Mouse (Mus musculus) frontal cortex, postnatal 36 days (tissue): ENCODE data around the gene Ece1.
"Not testable (repeated sequence)": the region's sequence is repeated elsewhere in the genome, so short reads cannot be mapped to it uniquely, and the experiment has no call there.

ENCODE experiments used
- DNase-seq, 2 experiments: peaks; one replicate each; pipeline ENCODE4 v3.0.0; 2022; ENCODE audit warnings: low spot score in 2 of 2

The Ece1 gene

DNA sequence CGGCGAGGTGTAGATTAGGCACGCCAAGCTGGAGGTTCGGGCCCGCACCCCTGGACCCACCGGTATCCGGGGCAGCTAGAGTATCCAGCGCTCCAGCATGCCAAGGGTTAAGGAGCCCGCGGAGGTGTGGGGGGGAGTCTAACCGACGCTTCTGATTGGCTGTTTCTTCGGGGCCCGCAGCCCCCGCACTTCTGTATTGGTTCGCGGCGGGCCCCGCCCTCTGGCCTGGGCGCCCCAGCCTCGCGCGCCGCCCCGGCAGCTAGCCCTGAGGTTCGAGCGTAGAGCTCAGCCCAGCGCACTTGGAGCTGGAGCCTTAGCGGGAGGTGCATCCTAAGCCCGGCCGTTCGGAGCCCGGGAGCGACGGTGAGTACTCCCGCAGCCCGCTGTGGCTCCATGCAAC, at the start of gene Ece1:
Gene Ece1 (plus strand): TSS at position 219 of the 400 bp plus-strand sequence.
- peak; percentile 86 to 92 for DNase-seq

DNA sequence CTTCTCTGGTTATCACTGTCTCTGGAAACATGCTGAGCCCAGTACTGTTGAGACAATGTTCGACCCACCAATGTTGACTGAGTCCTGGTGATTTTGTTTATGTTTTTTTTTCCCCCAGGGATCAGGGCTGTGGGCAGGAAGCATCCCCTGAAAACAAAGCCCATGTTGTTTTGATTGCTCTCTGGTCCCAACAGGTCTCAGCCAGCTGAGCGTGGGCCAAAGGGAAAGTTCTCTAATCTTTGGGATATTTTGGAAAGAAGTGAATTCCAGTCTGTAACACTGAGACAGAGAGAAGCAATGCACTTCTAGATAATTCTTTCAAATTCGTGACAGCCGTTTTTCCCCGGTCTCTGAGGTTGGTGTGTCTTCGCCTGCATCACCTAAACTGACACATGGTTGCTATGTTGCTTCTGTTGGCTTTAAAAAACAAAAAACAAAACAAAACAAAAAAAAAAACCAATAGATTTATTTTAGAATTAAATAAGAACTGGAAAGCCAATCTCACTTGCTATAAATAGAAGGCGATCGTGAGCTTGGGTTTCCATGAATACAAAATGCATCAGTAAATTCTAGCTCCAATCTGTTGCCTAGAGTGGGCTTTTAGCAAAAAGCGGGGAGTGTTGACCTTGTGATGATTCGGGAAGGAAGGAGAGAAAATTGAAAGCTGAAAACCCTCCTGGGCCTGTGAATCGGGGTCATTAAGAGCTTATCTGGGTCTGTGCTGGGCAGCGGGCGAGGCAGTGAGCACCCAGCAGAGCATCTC, 48.9 kb upstream of the Ece1 start:
- DNase-seq: peak in 1 of 2 experiments; percentile 28

DNA sequence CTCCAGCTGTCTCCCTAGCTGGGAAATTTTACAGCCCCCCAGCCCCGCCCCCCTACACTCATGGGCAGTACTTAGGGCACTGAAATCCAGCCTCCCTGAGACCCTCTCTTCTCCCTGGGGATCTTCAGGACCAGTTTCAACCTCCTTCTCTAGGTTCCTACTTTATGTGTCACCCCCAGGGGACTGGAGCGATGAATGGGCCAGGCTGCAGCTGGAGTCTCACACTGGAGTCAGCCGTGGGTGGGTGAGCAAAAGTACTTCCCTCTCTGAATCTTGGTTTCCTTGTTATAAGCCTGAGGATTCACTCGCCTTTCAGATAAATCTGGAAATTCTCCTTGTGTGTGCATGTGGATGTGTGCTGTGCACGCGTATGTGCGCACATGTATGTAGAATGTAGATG, 47.9 kb upstream of the Ece1 start:
- no peak for DNase-seq

DNA sequence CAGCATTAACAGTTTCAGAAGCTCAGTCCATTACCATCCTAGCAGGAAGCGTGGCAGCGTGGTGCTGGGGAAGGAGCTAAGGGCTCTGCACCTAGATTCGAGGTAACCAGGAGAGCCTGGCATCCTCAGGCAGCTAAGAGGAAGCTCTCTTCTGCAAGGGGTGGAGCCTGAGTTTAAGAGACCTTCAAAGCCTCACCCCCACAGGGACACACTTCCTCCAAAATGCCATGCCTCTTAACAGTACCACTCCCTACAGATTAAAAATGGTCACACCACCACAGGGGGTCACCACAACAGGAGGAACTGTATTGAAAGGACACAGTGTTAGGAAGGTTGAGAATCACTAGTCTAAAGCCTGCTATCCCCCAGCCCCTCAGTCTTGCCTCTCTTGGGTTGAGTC, 46.6 kb upstream of the Ece1 start:
- DNase-seq: no peak

DNA sequence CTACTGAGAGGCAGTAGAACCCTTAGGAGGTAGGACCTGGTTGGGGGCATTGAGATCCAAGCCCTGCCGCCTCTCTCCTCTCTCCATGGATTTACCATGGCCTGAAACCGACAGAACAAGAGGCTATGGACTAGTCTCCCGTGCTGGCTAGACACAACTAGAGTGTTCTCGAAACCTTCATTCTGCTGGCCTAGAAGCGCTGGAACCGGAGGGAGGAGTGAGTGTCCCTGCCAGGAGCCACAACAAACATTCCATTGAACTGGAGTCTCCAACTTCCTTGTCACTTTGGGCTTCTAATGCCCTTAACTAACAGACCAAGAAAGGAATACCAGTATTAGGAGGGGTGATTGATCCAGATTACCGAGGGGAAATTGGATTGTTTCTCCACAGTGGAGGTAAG, 45.8 kb upstream of the Ece1 start:
- no peak for DNase-seq

DNA sequence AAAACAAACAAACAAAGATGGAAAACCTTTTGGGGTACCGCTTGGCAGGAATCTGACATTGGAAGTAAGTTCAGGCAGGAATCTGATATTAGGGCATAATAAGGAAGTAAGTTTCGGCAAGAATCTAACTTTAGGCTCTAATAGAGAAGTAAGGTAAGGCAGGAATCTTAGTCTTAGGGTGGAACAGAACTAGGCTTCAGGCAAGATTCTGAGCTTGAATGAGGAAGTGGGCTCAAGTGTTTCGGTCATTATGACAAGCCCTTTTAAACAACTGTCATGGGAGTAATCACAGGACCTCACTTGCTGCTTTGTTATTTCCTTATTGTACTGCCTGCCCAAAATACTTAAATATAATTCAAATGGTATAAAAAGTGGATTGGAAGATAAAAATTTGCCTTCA, 43.7 kb upstream of the Ece1 start:
- DNase-seq: no peak

DNA sequence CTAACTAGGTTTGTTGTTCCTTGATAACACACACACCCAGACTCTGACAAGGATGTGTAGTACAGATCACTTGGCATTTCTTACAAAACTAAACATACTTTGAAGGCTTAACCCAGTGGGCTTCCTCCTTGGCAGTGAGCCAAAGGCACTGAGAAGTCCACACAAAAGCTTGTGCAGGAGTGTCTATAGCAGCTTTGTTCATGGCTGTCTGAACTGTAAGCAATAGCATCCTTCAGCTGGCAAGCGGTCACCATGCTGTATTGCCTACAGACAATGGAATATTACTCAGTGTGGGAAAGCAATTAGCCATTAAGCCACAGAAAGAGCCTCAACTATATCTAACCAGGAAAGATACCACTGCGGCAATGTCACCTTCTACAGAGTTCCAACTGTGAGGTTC, 42.5 kb upstream of the Ece1 start:
- DNase-seq: no peak

DNA sequence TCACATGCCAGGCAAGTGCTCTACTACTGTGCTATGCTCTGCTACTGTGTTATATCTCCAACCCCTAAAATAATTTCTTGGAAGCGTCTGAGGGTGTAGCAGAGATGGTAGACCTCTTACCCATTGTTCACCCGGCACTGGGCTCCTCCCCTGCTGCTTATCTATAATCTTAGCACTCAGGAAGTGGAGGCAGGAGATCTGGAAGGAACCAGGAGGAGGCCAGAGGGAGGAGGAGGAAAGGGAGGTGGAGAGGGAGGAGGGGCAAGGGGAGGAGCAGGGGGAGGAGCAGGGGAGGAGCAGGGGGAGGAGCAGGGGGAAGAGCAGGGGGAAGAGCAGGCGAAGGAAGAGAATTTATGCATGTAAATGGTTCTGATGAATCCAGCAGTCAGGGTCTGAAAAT, 41.3 kb upstream of the Ece1 start:
- DNase-seq: no peak

DNA sequence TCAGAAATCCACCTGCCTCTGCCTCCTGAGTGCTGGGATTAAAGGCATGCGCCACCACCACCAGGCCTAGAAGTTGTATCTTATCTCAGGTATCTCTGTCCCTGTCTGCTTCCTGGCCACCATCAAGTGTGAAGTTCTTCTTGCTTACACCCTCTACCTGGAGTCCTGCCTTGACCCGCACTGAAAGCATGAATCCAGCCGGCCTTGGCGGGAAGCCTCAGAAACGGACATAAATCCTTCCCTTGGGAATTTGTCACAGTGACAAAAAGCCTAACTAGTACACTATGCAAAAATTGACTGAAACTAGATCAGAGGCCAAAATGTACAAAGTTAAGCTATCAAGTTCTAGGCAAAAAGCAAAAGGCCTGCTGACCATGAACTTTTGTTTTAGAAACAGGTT, 39.5 kb upstream of the Ece1 start:
- no peak for DNase-seq

DNA sequence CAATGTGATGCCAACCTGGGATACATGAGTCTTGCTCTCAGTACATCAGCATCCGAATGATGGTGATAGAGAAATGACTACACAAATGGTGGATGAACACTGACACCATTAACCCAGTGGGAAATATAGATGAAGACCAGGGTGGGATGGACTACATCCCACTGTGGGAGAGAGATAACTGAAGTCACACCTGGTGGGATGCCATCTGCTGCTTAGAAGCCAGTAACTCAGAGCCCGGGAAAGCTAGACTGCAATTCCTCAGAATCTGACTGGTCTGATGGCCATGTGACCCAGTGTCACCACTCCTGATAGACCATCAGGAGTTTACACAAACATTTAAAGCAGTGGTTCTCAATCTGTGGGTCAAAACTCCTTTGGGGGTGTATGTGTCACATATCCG, 38.5 kb upstream of the Ece1 start:
- DNase-seq: no peak

DNA sequence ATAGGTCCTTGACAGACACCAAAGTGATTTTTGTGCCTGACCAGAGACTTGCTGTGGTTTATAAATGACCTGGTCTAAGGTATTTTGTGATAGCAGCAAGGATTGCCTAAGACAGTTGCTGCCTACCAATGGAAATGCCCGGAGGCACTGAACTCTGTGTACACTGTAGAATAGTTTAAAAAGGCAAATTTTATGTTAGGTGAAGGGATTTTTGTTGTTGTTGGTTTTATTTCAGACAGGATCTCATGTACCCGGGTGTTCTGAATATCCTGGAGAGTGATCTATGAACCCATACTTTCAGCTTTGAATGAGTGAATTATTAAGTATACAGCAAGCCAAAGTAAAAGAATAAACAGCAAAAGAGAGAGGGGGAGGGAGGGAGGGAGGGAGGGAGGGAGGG, 37.2 kb upstream of the Ece1 start:
- no peak for DNase-seq

DNA sequence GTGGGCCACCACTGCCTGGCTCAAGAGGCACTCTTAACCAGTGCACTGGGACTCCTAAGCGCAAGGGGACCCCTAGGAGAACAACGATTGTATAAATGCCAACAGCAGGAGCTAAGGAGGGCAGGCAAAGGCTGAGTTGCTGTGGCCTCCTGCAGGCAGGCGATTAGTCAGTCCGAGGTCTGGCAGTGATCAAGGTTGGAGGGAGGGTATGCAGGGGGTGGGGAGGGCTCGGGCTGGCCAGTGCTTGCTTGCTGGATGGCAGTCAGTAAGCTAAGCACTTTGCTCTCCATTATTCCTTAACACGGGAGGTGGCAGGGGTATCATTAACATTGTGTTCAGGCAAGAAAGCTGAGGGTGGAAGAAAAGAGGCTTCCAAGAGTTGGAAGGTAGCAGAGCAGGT, 31.7 kb upstream of the Ece1 start:
- no peak for DNase-seq

DNA sequence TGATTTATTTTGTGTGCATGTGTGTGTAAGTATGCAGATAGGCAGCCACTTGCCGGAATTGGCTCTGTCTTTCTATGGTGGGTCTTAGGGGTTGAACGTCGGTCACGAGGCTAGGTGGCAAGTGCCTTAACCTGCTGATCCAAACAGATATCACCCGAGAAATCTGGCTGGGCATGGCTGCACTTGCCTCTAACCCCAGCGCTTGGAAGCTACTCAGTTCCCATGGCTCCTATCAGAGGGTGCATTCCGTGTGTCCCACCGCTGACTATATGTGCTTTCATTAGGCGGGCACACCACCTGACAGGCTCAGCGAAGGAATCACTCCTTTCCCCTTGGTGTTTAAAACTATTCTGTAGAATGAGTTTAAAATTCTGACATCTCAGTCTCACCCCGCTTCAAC, 30.4 kb upstream of the Ece1 start:
- no peak for DNase-seq

DNA sequence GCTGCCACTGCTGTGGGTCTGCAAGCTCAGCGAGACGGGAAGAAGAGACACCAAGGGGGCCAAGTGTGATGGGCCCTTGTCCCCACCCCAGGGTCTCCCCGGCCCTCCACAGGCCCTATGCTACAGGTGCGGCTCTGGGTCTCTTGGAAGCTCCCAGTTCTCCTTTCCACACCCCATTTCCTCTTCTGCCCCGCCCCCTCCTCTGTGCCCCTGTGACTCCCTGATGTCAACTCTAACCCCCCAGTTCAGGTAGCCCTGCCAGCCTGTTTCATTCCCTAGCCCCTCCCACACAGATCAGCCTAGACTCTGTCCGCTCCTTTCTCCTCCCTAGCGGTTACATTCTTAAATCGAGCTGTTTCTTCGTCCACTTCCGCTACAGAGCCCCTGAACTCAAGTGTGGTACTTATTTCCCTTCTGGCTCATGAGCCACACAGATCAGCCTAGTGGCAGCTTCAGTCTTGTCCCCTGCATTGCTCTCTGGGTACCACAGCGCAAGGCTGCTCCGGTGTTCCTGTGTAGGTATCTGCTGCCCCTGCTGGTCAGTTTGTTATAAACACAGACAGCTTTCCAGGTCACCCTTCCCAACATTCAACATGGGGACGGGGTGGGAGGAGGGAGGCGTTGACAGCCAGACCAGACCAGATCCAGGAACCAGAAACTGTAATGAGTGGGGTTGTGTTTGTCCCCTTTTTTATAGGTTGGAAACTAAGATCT, 26.3 kb upstream of the Ece1 start:
- DNase-seq: peak; percentile 71 to 86

DNA sequence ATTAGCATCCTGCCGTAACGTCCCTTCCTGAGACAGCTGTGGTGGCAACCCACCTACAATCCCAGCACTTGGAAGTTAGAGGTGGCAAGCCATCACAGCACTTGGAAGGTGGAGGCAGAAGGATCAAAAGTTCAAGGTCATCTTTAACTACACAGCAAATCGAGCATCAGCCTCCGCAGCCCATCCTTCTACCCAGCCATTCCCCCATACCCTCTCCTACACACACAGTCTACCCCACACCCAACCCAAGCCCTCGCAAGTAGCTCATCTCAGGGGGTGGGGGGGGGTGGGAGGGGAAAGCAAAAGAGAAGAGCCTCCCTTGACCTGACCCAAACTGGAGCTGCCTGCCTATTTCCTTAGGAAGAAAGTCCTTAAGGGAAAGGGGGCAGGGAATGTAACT, 25.3 kb upstream of the Ece1 start:
- no peak for DNase-seq

DNA sequence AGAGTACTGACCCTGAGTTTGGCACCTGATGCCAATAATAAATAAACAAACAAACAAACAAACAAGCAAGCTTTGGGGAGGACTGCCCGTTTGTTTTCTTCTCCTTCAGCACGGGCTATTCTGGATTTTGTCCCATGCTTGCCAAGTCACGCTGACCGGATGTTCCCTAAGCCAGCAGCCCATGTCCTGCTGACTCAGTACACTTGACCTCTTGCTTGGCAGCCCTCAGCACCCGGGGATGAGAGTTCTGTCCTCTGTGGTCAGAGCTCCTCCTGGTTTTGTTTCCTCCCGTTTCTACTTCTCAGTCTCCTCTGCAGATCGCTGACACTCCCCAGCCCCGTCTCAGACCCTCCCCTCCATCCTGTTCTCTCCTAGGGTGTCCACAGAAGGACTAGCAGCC, 24.2 kb upstream of the Ece1 start:
- no peak for DNase-seq

DNA sequence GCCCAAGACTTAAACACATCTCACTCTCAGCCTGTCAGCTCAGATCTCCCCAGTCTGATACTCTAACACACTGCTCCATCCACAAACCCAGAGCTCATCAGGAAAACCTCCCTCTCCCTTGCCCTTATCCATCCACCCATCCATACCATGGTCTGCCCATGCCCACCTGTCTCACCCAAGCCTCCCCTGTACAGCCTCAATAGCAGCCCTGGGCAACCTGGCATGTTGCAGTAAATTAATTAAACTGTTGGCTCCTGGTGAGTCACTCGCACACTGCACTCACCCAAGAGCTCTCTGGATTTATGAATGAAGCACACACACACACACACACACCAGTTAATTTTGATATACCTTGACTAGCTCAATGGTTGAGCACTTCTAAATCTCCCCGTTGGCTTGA, 23.2 kb upstream of the Ece1 start:
- DNase-seq: no peak

DNA sequence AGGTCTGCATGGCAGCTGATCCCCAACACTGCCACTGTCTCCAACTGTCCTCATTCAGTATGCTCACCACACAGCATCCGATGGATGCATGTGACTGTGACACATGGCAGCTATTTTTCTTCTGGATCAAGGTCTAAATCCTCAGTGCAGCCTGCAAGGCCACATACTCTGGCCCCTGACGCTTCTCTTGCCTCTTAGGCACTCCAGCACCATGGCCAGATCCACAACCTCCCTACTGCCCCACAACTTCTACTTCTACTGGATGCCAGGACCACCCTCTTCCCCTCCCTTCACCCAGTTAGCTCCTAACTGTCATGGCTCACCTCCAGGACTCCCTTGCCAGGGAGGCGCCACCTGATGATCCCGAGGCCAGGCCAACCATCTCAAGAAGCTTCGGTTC, 22.6 kb upstream of the Ece1 start:
- no peak for DNase-seq

DNA sequence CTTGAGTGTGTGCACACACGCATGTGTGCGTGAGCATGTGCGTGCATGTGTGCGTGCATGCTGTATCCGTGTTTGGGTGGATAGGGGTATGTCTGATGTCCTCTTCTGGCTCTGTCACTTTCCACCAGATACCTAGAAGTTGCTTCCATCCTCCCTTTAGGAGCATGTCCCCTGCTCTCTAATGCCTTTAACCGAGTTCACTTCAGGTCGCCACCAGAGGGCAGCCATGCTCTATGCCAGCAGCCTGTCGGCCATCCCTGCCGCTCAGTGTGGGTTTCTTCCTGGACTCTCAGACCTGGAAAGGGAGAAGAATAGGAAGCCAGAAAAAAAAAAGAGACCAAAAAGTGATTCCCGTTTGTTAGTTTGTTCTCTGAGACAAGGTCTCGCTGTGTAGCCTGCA, 17.4 kb upstream of the Ece1 start:
- peak in 1 of 2 experiments; percentile 69 for DNase-seq

DNA sequence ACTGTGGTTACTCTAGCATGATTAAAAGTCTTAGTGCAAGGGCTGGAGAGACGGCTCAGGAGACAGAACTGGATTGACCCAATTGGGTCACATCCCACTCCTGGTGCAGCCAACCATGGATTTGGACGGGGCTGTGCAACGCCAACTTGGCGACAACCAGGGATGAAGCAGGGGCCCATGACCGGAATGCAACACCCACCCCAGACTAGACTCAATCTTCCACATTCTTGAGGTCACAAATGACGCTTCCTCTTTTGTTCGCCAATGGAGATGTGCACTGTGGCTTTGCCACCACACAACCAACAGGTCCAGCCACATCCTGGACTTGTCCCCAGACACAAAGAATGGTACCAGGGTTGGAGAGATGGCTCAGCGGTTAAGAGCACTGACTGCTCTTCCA, 14.4 kb upstream of the Ece1 start:
- DNase-seq: not testable (repeated sequence)

DNA sequence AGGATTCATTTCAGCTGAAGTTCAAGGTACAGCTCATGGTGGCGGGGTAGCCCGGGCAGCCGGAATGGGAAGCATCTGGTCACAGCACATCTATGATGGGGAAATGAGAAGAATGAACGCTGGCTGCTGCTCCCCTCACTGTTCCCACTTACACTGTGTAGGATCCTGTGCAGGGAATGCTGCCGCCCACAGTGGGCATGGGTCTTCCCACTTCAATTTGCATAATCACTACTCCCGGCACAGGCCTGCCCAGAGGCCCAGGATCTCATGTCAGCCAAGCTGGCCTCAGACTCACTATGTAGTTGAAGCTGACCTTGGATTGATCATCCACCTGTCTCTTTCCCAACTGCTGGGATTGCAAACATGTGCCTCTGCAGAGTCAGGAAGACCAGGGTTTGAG, 11.9 kb upstream of the Ece1 start:
- no peak for DNase-seq

DNA sequence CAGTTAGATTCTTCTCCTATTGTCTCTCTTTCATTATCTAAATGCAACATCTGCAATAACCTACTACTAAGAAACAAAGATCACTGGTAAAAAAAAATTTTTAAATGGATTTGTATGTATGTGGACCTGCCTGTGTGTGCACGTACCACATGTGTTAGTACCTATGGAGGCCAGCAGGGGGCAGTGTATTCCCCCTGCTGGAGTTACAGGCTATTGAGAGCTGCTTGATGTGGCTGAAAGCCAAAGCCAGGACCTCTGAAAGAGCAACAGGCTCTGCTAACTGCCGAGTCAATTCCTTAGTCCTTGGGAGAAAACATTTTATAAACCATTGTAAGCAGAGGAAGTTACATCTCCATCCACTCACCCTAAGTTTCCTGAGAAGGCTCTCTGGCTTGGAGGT, 10.6 kb upstream of the Ece1 start:
- DNase-seq: no peak

DNA sequence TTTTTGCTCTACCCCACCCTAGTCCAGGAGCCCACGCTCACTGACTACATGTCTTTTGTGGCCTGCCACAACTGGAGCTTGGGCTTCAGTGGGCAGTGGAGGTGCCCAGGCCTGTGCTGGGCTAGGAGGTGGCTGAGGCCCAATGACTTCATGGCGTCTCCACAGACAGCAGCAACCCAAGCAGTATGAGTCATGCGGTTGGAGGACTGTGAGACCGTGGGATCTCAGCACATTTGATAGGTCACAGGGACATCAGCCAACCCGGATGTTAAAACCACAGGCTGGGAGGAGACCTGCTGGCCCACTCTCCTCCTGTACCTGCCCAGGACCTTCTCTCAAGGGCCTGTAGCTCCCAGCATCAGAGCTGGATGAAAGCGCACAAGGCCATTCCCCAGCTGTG, 8.2 kb upstream of the Ece1 start:
- no peak for DNase-seq
